Mouse (Mus musculus): ENCODE measurements at regions not wholly inside any gene's neighbourhood (a gene's known extent, or its start where the extent isn't known, plus 50 kb on each side); places are given as distances from the start of the nearest gene placed in this dataset.

GRCm38 (mm10) chr12:15684311-15684710, 132.4 kb downstream of the Trib2 start:
- TF ChIP-seq POLR2A (IDR thresholded peaks at IDR 0.05; ENCODE audit: borderline replicate concordance, low read depth, low read length), result no peak
- no peak for TF ChIP-seq CTCF (IDR thresholded peaks at IDR 0.05; ENCODE audit: low read depth, low read length)
